Mouse (Mus musculus) liver (tissue): ENCODE data around the gene Rora.
A peak's percentile ranks its signal among the peaks of the same experiment; 100 is the strongest.

Experiments
- DNase-seq: peaks from one replicate; pipeline ENCODE4 v3.0.0-alpha.2; 2020; ENCODE audit warnings: mixed read lengths

Gene Rora

DNA sequence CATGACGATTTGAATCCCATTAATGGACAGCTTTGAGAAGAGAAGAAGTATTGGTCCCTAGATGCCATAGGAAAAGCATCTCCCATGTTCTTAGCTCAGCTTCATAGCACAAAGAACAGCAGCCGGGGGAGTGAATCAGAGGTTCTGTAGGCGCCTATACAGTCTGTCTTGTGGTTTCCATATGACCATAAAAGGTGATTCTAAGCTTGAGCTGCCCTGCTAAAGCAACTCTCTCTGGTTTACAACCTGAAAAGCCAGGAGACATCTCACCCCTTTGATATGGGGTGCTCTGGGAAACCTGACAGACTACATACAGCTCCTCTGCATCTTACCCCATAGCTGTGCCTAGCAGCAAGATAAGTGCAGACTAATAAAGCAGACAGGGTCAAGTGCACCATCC, 369.7 kb downstream of the Rora start:
- DNase-seq, result no peak

DNA sequence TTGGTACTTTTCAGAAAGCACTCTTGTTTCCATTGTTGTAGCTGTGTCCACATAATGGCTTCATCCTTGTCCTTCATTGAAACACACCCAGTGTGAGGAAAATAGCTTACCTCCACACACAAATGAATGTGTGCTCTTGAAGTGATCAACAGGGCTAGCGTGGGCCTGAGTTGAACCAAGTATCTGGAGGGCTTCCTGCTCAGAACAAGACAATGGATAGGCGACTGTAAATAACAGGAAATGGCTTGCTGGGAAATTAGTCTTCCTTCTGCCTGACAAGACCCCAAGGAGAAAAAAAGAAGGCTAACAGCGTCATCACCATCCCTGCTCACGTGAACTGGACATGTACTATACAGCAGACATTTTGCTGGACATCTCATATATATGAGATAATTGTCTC, 374.6 kb downstream of the Rora start:
- DNase-seq, result no peak

- no peak for DNase-seq
Observed at GRCm38 (mm10) chr9:69034301-69034871, 380.8 kb downstream of the Rora start.

DNA sequence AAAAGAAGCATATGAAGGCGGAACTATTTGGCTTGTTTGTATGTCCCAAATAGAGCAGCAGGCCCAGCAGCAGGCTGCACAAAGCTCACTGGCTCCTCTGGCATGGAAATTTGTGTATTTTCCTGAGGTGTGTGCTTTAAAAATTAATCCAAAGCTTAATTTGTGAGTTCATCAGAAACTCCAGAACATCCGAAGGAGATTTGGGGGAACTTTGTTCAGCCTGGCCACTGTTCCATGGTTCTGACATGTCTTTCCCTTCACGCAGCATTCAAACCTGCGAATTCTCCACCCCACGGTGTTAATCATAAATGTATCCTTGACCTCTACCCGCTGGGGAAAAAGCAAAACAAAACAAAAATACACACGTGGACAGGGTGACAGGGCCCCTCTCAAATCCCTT, 381.9 kb downstream of the Rora start:
- no peak for DNase-seq

GRCm38 (mm10) chr9:69036296-69036695, 382.7 kb downstream of the Rora start:
- DNase-seq, result no peak

GRCm38 (mm10) chr9:69043920-69044613, 390.5 kb downstream of the Rora start:
- no peak for DNase-seq

- no peak for DNase-seq
Observed at GRCm38 (mm10) chr9:69044614-69045133, 391.1 kb downstream of the Rora start.

GRCm38 (mm10) chr9:69045908-69046307, 392.3 kb downstream of the Rora start:
- DNase-seq, result no peak

DNA sequence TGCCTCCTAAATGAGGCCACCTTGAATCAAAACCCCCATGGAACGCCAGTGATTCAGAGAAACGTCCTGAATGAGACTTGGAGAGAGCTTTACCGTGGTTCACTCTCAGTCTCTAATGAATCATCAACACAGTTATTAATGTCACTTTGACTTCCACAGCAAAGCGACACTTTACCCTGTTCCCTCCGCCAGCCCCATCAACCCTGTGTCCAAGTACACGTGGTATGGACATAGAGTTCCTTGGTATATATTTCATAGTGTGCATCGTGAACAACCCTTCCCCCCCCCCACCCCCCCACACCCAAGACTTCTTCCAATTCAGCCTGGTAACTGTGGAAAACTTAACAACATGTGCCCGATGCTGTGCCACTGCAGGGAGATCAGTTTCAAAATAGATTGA, 397.3 kb downstream of the Rora start:
- DNase-seq, result no peak

- no peak for DNase-seq
Observed at GRCm38 (mm10) chr9:69051890-69052289, 398.3 kb downstream of the Rora start.

- DNase-seq, result no peak
Observed at GRCm38 (mm10) chr9:69055302-69055701, 401.7 kb downstream of the Rora start.

DNA sequence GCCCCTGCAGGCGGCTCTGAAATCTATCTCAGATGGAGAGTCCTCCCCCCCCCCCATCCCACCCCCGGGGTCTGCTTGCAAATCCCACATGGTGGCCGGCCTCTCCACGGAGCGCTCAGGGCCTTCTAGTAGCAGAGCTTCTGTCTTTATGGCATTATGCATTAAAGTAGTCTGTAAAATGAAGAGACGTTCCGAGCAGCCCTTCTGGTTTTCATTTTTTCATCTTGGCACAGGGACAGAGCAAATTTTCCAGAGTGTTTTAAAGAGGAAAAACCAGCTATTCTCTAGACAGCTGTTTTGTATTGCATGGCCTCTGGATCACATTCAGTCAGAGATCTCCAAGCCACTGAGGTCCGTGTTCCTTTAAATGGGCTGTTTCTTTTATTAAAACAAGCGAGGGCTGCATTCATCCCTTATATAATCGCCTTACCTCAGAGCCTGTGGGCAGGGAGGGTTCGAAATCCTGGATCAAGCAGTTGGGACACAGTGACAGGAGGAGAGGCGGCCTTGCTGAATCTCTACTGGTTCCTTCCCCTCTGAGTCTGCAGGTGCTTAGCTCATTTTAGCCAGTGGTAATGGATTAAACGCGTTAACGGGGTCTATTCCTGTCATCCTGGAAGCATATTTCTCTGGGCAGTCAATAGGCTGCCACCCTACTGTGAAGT, 417.7 kb downstream of the Rora start:
- no peak for DNase-seq

DNA sequence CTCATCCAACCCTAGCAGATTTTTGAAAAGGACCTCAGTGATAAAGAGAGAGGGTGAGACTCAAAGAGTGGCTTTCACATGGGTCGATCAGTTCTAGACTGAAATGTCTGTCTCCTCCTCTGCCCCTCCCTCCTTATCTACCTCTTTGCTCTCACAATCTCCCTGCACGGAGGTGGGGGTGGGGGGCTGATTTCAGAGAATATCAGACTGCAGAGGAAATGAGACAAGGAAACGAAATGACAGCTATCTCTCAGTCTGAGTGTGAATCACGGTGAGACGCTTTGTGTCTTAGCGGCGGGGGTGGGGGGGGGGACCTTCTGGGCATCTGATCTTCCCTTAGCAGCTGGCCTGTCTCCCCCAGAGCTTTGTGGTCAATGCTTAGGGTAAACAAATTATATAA, 419.7 kb downstream of the Rora start:
- no peak for DNase-seq

DNA sequence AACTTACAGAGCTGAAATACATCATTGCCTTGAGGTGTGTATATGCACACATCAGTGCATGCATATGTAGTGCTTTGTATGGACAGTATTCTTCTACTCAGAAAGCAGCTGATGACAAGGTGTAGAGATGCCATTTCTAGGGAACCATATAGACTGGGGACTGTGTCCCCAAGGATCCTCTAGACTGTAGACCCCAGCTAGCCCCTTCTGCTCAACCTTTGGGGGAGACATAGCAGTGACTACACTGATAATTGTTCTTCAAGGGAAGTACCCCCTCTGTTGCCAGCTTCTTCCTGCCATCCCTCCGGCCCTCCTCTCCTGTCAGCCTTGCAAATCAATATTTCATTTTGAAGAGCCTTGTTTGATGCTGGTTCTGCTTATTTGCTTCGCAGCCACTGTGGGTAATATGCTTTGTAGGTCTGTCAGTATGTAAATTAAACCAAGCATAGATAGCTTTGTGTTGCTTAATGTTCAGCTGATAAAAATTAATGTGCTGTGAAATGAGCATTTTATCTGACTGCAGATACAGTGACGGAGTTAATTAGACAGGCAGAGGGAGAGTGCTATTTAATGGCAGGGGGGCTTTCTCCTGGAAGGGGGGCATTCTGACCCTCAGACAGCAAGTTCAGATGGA, 430.6 kb downstream of the Rora start:
- DNase-seq, result no peak

GRCm38 (mm10) chr9:69084720-69085661, 431.4 kb downstream of the Rora start:
- DNase-seq, result no peak

GRCm38 (mm10) chr9:69086844-69087243, 433.3 kb downstream of the Rora start:
- DNase-seq, result peak; percentile 25

GRCm38 (mm10) chr9:69087325-69087724, 433.7 kb downstream of the Rora start:
- peak; percentile 82 for DNase-seq

DNA sequence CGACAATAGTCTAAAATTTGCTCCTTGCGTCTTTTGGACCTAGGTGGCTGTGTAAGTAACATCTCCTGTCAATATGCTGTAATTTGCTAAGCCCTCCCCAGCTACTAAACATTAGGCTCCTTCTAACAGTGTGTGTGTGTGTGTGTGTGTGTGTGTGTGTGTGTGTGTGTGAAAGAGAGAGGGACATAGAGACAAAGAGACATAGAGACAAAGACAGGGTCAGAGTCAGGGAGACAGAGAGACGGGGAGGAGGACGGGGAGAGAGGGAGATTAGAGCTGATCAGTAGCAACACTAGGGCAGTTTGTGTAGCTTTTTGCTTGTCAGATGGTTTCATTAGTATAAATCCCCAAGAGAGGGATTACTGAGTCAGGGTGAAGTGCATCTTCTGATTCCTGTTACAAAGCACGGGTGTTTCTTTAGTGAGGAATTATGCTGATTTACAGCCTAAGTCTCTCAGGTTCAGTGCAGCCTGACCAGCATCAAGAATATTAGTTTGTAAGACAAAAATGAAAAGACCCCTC, 437.2 kb downstream of the Rora start:
- no peak for DNase-seq

DNA sequence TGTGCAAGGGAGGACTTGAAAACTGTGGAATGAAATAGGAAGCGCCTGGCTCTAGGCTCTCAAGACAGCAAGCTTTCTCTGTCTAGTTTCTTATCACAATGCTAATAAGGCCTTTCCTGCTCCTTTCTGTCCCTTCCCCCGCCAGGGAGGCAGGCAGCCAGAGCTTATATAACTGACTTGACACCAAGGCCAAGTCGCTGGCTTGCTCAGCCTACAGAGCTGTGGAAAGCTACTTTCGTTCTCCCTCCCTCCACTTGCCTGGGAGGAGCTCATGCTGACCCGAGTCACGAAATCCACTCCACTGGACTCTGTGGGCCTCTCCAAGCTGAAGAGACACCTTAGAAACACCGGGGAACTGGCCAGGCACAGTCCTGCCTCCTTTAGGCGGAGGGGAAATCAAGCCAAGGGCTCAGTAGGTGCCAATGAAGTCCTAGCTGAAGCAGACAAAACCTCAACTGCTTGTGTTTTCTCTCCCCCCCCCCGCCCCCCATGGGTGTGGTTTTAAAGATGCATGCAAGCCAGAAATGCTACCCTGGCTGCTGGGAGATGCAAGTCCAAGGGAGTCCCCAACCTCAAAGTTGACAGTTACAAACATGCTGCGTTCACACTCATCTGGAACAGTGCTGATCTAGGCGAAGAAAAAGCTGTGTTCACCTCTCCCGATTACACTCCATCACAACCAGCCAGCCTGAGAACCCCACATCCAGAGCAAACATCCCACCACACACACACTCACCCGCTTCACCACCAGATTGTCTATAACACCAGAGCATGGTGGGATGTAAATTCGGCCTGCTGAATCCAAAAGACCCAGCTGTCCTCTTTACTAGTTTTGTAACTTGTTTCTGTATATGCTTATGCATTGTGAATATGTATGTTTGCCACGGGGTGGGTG, 438.8 kb downstream of the Rora start:
- DNase-seq, result peak; percentile 52

DNA sequence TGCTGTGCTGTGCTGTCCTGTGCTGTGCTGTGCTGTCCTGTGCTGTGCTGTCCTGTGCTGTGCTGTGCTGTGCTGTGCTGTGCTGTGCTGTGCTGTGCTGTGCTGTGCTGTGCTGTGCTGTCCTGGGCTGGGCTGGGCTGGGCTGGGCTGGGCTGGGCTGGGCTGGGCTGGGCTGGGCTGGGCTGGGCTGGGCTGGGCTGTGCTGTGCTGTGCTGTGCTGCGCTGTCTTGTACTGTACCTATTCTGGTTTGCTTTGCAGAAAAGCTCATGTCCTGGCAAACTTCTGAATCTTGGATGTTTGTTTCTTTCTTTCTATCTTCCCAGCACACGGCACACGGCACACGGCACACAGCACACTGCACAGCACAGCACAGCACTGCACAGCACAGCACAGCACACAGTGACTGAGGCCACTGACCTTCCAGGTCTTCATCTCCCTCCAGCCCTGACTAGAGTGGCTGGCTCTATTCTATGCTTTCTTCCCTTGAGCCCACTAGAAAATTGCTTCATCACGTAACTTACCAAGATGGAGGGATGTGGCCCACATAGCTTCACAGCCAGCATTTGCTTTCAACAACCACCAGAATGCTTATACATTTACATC, 446.7 kb downstream of the Rora start:
- peak; percentile 23 for DNase-seq

DNA sequence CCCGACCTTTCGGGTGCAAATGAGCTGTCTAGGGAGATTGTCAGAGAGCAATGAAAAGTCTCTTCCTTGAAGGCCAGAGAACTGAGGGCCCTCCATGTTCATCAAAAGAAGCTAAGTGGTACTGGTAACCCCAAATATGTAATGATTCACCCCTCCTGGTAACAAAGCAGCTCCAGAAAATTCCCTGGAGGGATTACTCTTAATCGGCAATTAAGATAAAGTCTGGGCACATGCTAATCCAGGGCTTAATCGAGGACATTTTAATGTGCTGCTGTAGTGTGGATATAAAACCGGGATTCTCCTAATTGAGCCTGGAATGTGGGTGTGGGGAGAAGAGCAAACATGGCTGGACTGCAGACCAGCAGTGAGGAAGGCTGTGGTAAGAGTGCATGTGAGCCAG, 450.7 kb downstream of the Rora start:
- DNase-seq, result no peak
